Mouse (Mus musculus): ENCODE measurements around the gene Hbs1l. TPM values are rescaled to one million over a fixed set of nuclear protein-coding genes. Genes with fewer than 3 reads are reported as not detected.

The Hbs1l gene
- polyA plus RNA-seq, 1 experiment, result 27.4 TPM

- TF ChIP-seq CTCF (IDR thresholded peaks at IDR 0.05; ENCODE audit: low read depth, low read length) (no peak), POLR2A (IDR thresholded peaks at IDR 0.05; ENCODE audit: borderline replicate concordance, low read depth, low read length) (no peak)
- Histone ChIP-seq H3K4me1 (ENCODE audit: control insufficient read depth, insufficient read depth, low read length) (no peaks in the 10 kb centered on the region), H3K4me3 (ENCODE audit: insufficient read depth, low read length) (no peak overlapping the region), H3K27ac (ENCODE audit: insufficient read depth, low read depth, low read length) (no peak overlapping the region)
Observed at GRCm38 (mm10) chr10:21351766-21352165, 56.0 kb downstream of the Hbs1l start.

- TF ChIP-seq POLR2A (IDR thresholded peaks at IDR 0.05; ENCODE audit: borderline replicate concordance, low read depth, low read length) (no peak), CTCF (IDR thresholded peaks at IDR 0.05; ENCODE audit: low read depth, low read length) (no peak)
- Histone ChIP-seq H3K27ac (ENCODE audit: insufficient read depth, low read depth, low read length) (no peak overlapping the region), H3K4me1 (ENCODE audit: control insufficient read depth, insufficient read depth, low read length) (no peaks in the 10 kb centered on the region), H3K4me3 (ENCODE audit: insufficient read depth, low read length) (no peak overlapping the region)
Observed at GRCm38 (mm10) chr10:21353890-21354289, 58.1 kb downstream of the Hbs1l start.

- no peak for TF ChIP-seq CTCF (IDR thresholded peaks at IDR 0.05; ENCODE audit: low read depth, low read length)
- TF ChIP-seq POLR2A (IDR thresholded peaks at IDR 0.05; ENCODE audit: borderline replicate concordance, low read depth, low read length), result no peak
- H3K27ac ChIP-seq (ENCODE audit: insufficient read depth, low read depth, low read length), result no peak overlapping the region
- no peaks in the 10 kb centered on the region for H3K4me1 ChIP-seq (ENCODE audit: control insufficient read depth, insufficient read depth, low read length)
- no peak overlapping the region for H3K4me3 ChIP-seq (ENCODE audit: insufficient read depth, low read length)
Observed at GRCm38 (mm10) chr10:21354506-21354905, 58.7 kb downstream of the Hbs1l start.

GRCm38 (mm10) chr10:21357986-21358385 lies 62.2 kb downstream of the Hbs1l start:
- Histone ChIP-seq H3K4me3 (ENCODE audit: insufficient read depth, low read length) (no peak overlapping the region), H3K4me1 (ENCODE audit: control insufficient read depth, insufficient read depth, low read length) (no peaks in the 10 kb centered on the region), H3K27ac (ENCODE audit: insufficient read depth, low read depth, low read length) (no peak overlapping the region)
- TF ChIP-seq CTCF (IDR thresholded peaks at IDR 0.05; ENCODE audit: low read depth, low read length) (no peak), POLR2A (IDR thresholded peaks at IDR 0.05; ENCODE audit: borderline replicate concordance, low read depth, low read length) (no peak)

GRCm38 (mm10) chr10:21359086-21359485 lies 63.3 kb downstream of the Hbs1l start:
- H3K4me1 ChIP-seq (ENCODE audit: control insufficient read depth, insufficient read depth, low read length), result no peaks in the 10 kb centered on the region
- H3K27ac ChIP-seq (ENCODE audit: insufficient read depth, low read depth, low read length), result no peak overlapping the region
- no peak overlapping the region for H3K4me3 ChIP-seq (ENCODE audit: insufficient read depth, low read length)
- no peak for TF ChIP-seq POLR2A (IDR thresholded peaks at IDR 0.05; ENCODE audit: borderline replicate concordance, low read depth, low read length)
- TF ChIP-seq CTCF (IDR thresholded peaks at IDR 0.05; ENCODE audit: low read depth, low read length), result no peak

- Histone ChIP-seq H3K4me1 (ENCODE audit: control insufficient read depth, insufficient read depth, low read length) (no peaks in the 10 kb centered on the region), H3K4me3 (ENCODE audit: insufficient read depth, low read length) (no peak overlapping the region), H3K27ac (ENCODE audit: insufficient read depth, low read depth, low read length) (no peak overlapping the region)
- TF ChIP-seq POLR2A (IDR thresholded peaks at IDR 0.05; ENCODE audit: borderline replicate concordance, low read depth, low read length), result no peak
- TF ChIP-seq CTCF (IDR thresholded peaks at IDR 0.05; ENCODE audit: low read depth, low read length), result no peak
Observed at GRCm38 (mm10) chr10:21361871-21362270, 66.1 kb downstream of the Hbs1l start.

- TF ChIP-seq POLR2A (IDR thresholded peaks at IDR 0.05; ENCODE audit: borderline replicate concordance, low read depth, low read length) (no peak), CTCF (IDR thresholded peaks at IDR 0.05; ENCODE audit: low read depth, low read length) (no peak)
Observed at GRCm38 (mm10) chr10:21363297-21363696, 67.5 kb downstream of the Hbs1l start.

GRCm38 (mm10) chr10:21364946-21365345 lies 69.2 kb downstream of the Hbs1l start:
- Histone ChIP-seq H3K4me1 (ENCODE audit: control insufficient read depth, insufficient read depth, low read length) (no peaks in the 10 kb centered on the region), H3K27ac (ENCODE audit: insufficient read depth, low read depth, low read length) (no peak overlapping the region), H3K4me3 (ENCODE audit: insufficient read depth, low read length) (no peak overlapping the region)
- TF ChIP-seq CTCF (IDR thresholded peaks at IDR 0.05; ENCODE audit: low read depth, low read length), result no peak
- no peak for TF ChIP-seq POLR2A (IDR thresholded peaks at IDR 0.05; ENCODE audit: borderline replicate concordance, low read depth, low read length)

More at GRCm38 (mm10) chr10:21363297-21363696, 67.5 kb downstream of the Hbs1l start:
- Histone ChIP-seq H3K4me1 (ENCODE audit: control insufficient read depth, insufficient read depth, low read length) (no peaks in the 10 kb centered on the region), H3K27ac (ENCODE audit: insufficient read depth, low read depth, low read length) (no peak overlapping the region), H3K4me3 (ENCODE audit: insufficient read depth, low read length) (no peak overlapping the region)

- no peaks in the 10 kb centered on the region for H3K4me1 ChIP-seq (ENCODE audit: control insufficient read depth, insufficient read depth, low read length)
- H3K27ac ChIP-seq (ENCODE audit: insufficient read depth, low read depth, low read length), result no peak overlapping the region
- TF ChIP-seq POLR2A (IDR thresholded peaks at IDR 0.05; ENCODE audit: borderline replicate concordance, low read depth, low read length) (no peak), CTCF (IDR thresholded peaks at IDR 0.05; ENCODE audit: low read depth, low read length) (no peak)
- H3K4me3 ChIP-seq (ENCODE audit: insufficient read depth, low read length), result no peak overlapping the region
Observed at GRCm38 (mm10) chr10:21365897-21366296, 70.1 kb downstream of the Hbs1l start.

GRCm38 (mm10) chr10:21366471-21366870 lies 70.7 kb downstream of the Hbs1l start:
- TF ChIP-seq POLR2A (IDR thresholded peaks at IDR 0.05; ENCODE audit: borderline replicate concordance, low read depth, low read length) (no peak), CTCF (IDR thresholded peaks at IDR 0.05; ENCODE audit: low read depth, low read length) (no peak)
- Histone ChIP-seq H3K4me1 (ENCODE audit: control insufficient read depth, insufficient read depth, low read length) (no peaks in the 10 kb centered on the region), H3K27ac (ENCODE audit: insufficient read depth, low read depth, low read length) (no peak overlapping the region), H3K4me3 (ENCODE audit: insufficient read depth, low read length) (no peak overlapping the region)

- H3K27ac ChIP-seq (ENCODE audit: insufficient read depth, low read depth, low read length), result no peak overlapping the region
- no peaks in the 10 kb centered on the region for H3K4me1 ChIP-seq (ENCODE audit: control insufficient read depth, insufficient read depth, low read length)
- H3K4me3 ChIP-seq (ENCODE audit: insufficient read depth, low read length), result no peak overlapping the region
- TF ChIP-seq POLR2A (IDR thresholded peaks at IDR 0.05; ENCODE audit: borderline replicate concordance, low read depth, low read length) (no peak), CTCF (IDR thresholded peaks at IDR 0.05; ENCODE audit: low read depth, low read length) (no peak)
Observed at GRCm38 (mm10) chr10:21367481-21367880, 71.7 kb downstream of the Hbs1l start.

Data from bone marrow macrophage, adult 2 months (primary cell).